20 mouse cellular contexts compared by ENCODE assay signal in genomic region chr13:43612040-43612439, GRCm38 (mm10). TPM values are rescaled to one million over a fixed set of nuclear protein-coding genes. Genes with fewer than 3 reads are reported as not detected.
"Had no signal": no experiment of that assay in that cellular context is flagged by ENCODE, and none has a peak within 500 bp of the region (broad histone marks: within the 10 kb centered on the region; RNA-seq: fewer than 3 reads in every experiment).

No protein-coding gene starts in this region.

- H3K9ac ChIP-seq: lung, embryonic 14.5 days; midbrain, embryonic 13.5 days; neural tube, embryonic 13.5 days; neural tube, embryonic 15.5 days had no signal

- H3K9me3 ChIP-seq: midbrain, embryonic 13.5 days; neural tube, embryonic 13.5 days; neural tube, embryonic 15.5 days had no signal

- H3K36me3 ChIP-seq: midbrain, embryonic 13.5 days; neural tube, embryonic 13.5 days; neural tube, embryonic 15.5 days had no signal

- H3K27ac ChIP-seq: midbrain, embryonic 13.5 days; neural tube, embryonic 13.5 days; neural tube, embryonic 15.5 days had no signal

- H3K27me3 ChIP-seq: midbrain, embryonic 13.5 days; neural tube, embryonic 13.5 days; neural tube, embryonic 15.5 days had no signal

- H3K4me3 ChIP-seq: midbrain, embryonic 13.5 days; myocyte; neural tube, embryonic 13.5 days; neural tube, embryonic 15.5 days had no signal

- ATAC-seq: midbrain, embryonic 13.5 days; midbrain, embryonic 16.5 days had no signal

- H3K4me2 ChIP-seq: lung, embryonic 14.5 days; midbrain, embryonic 11.5 days; midbrain, embryonic 13.5 days; neural tube, embryonic 13.5 days; neural tube, embryonic 15.5 days had no signal

- DNase-seq: lung, adult 18-20 months; lung, embryonic 14.5 days; lung, postnatal 10 days; lung, postnatal 4 days; retina, postnatal 1 day; right cerebral cortex, adult 18-20 months; right cerebral cortex, postnatal 25 days; right cerebral cortex, postnatal 4 days; spleen, adult 18-20 months; thymus, adult 18-20 months; thymus, postnatal 14 days; thymus, postnatal 36 days had no signal

RNA-seq across cellular contexts. Expression of gene Rnf182, which starts 3.5 kb away (rescaled TPM):
- total RNA-seq: megakaryocyte, adult 5-6 weeks; megakaryocyte-erythroid progenitor cell, adult 5-6 weeks had no signal
- polyA plus RNA-seq: myocyte had no signal
